Mouse (Mus musculus): ENCODE data around the gene Ttc23. TPM values are rescaled to one million over a fixed set of nuclear protein-coding genes. Genes with fewer than 3 reads are reported as not detected.

The Ttc23 gene
- polyA plus RNA-seq, 1 experiment from 2014 or later = 18.6 TPM

- no peaks in the 10 kb centered on the region for H3K27me3 ChIP-seq
- no peak for ATAC-seq
- ChIA-PET CTCF (interaction anchor here (1.4 to 2.8 kb wide), 3 partner anchors 9 to 375 kb away, joined by 3 to 14 read pairs (median 8); no protein-coding TSS in a partner anchor), POLR2A (interaction anchor here (0.6 kb wide), 3 partner anchors 9 to 412 kb away, joined by 3 to 8 read pairs (median 8); no protein-coding TSS in a partner anchor)
- TF ChIP-seq CTCF (IDR thresholded peaks at IDR 0.05) = no peak
- no peak for DNase-seq (ENCODE audit: low read depth, low spot score)
- in situ Hi-C loops (cut with MboI; ENCODE audit: low pct_unique_long_range_greater_than_20kb) = no loop called here
These were observed 28.9 kb upstream of the Ttc23 start for GRCm38 (mm10) chr7:67618316-67618715.

GRCm38 (mm10) chr7:67619836-67620235, 27.4 kb upstream of the Ttc23 start:
- peak; percentile 71 for TF ChIP-seq CTCF (IDR thresholded peaks at IDR 0.05)
- ChIA-PET CTCF (interaction anchor here (0.7 to 2.8 kb wide), 6 partner anchors 10 to 402 kb away, joined by 3 to 14 read pairs (median 6); no protein-coding TSS in a partner anchor), POLR2A (no interaction called here)
- DNase-seq (ENCODE audit: low read depth, low spot score) (no peak), ATAC-seq (no peak)
- H3K27me3 ChIP-seq = no peaks in the 10 kb centered on the region
- in situ Hi-C loops (cut with MboI; ENCODE audit: low pct_unique_long_range_greater_than_20kb) = loop anchor here (5.0 kb wide), 2 partner anchors 73 to 243 kb away; no protein-coding TSS in a partner anchor

DNA sequence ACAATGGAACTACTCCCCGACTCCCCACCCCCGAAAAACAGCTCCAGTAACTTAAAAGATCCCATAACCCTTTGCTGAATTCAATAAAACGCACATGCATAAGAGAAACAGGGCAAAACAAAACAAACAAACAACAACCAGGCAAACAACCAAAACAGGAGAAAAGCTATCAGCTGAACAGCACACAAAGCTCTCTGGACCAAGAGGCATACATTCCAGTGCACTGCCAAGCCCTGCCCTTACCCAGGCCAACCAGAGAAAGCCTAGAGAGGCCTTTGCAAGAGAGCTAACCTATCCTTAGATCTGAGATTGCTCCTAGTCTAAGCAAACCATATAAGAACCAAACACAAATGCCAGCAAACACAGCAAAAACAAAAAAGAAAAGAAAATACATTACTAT, 25.1 kb upstream of the Ttc23 start:
- in situ Hi-C loops (cut with MboI; ENCODE audit: low pct_unique_long_range_greater_than_20kb) = loop anchor here (5.0 kb wide), 2 partner anchors 75 to 245 kb away; no protein-coding TSS in a partner anchor
- no peak for ATAC-seq
- ChIA-PET POLR2A (interaction anchor here (0.9 kb wide), 1 partner anchor 398 kb away, joined by 3 read pairs; no protein-coding TSS in a partner anchor), CTCF (interaction anchor here (1.0 to 1.8 kb wide), 2 partner anchors 8 to 393 kb away, joined by 4 to 7 read pairs; no protein-coding TSS in a partner anchor)
- DNase-seq (ENCODE audit: low read depth, low spot score) = no peak
- no peaks in the 10 kb centered on the region for H3K27me3 ChIP-seq
- no peak for TF ChIP-seq CTCF (IDR thresholded peaks at IDR 0.05)

DNA sequence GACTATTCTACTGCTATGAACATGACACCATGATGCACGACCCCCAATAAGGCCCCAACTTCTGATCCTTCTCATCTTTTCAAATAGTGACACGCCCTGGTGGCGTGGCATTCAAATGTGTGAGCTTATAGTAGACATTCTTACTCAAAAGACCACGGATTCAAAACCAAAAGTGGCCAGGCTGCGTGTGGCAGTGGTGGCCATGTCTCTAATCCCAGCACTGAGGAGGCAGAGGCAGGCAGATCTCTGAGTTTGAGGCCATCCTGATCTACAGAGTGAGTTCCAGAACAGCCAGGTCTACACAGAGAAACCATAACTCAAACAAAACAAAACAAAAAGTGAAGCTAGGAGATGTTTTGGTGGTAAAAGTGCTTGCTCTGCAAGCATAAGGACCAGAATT, 20.5 kb upstream of the Ttc23 start:
- no peak for TF ChIP-seq CTCF (IDR thresholded peaks at IDR 0.05)
- in situ Hi-C loops (cut with MboI; ENCODE audit: low pct_unique_long_range_greater_than_20kb) = no loop called here
- ATAC-seq = no peak
- DNase-seq (ENCODE audit: low read depth, low spot score) = no peak
- ChIA-PET CTCF (interaction anchor here (2.5 to 3.5 kb wide), 2 partner anchors 77 to 383 kb away, joined by 8 to 14 read pairs; no protein-coding TSS in a partner anchor), POLR2A (interaction anchor here (0.7 kb wide), 1 partner anchor 77 kb away, joined by 3 read pairs; no protein-coding TSS in a partner anchor)
- H3K27me3 ChIP-seq = no peaks in the 10 kb centered on the region

DNA sequence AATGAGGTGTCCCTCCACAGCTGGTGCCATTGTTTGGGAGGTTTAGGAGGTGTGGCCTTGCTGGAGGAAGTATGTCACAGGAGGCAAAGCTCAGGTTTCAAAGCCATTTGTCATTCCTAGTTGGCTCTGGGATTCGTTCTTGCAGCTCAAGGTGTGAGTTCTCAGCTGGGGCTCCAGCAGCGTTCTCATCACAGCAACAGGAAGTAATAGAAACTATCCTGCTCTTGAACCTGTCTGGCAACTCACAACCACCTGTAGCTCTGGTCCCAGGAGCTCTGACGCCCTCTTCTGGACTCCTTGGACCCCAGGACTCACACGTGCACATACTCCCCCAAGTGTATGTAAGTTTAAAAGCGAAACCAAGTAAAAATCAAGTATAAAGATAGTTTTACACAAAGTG, 17.5 kb upstream of the Ttc23 start:
- in situ Hi-C loops (cut with MboI; ENCODE audit: low pct_unique_long_range_greater_than_20kb) = loop anchor here (5.0 to 10.0 kb wide), 3 partner anchors 387 to 915 kb away; partner anchors contain the start of gene Adamts17

DNA sequence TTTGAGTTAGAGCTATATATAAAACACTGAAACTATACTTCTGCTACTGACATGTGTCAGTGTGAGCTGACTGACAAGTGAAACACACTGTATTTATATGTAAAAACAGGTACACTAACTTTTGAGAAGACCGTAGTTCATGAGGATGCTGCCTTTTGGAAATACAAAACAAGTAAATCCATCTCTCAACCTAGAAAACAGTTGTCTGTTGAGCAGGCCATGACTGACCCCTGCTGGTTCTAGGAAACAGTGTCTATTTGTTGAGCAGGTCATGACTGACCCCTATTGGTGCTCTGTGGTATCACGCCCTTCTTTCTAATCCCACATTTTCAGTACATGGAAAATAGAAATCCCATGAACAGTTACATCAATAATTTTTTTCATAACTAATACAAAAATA, 16.4 kb upstream of the Ttc23 start:
- no peaks in the 10 kb centered on the region for H3K27me3 ChIP-seq
- DNase-seq (ENCODE audit: low read depth, low spot score) (no peak), ATAC-seq (peak; percentile 69)
- CTCF ChIA-PET = interaction anchor here (0.7 to 7.8 kb wide), 23 partner anchors 8 to 789 kb away, joined by 3 to 58 read pairs (median 4); no protein-coding TSS in a partner anchor
- TF ChIP-seq CTCF (IDR thresholded peaks at IDR 0.05) = peak; percentile 98
- POLR2A ChIA-PET = interaction anchor here (1.0 kb wide), 1 partner anchor 413 kb away, joined by 5 read pairs; no protein-coding TSS in a partner anchor
- in situ Hi-C loops (cut with MboI; ENCODE audit: low pct_unique_long_range_greater_than_20kb) = loop anchor here (5.0 to 10.0 kb wide), 3 partner anchors 389 to 916 kb away; partner anchors contain the start of gene Adamts17

More for the DNA sequence above, 17.5 kb upstream of the Ttc23 start:
- TF ChIP-seq CTCF (IDR thresholded peaks at IDR 0.05) = no peak
- ATAC-seq (no peak), DNase-seq (ENCODE audit: low read depth, low spot score) (no peak)
- no peaks in the 10 kb centered on the region for H3K27me3 ChIP-seq
- ChIA-PET CTCF (interaction anchor here (1.0 to 7.8 kb wide), 14 partner anchors 9 to 788 kb away, joined by 3 to 58 read pairs (median 4); no protein-coding TSS in a partner anchor), POLR2A (no interaction called here)

- peak; percentile 58 for TF ChIP-seq CTCF (IDR thresholded peaks at IDR 0.05)
- POLR2A ChIA-PET = no interaction called here
- CTCF ChIA-PET = interaction anchor here (0.8 to 7.8 kb wide), 7 partner anchors 127 to 433 kb away, joined by 3 to 58 read pairs (median 3); partner anchors contain the start of gene Synm
- in situ Hi-C loops (cut with MboI; ENCODE audit: low pct_unique_long_range_greater_than_20kb) = loop anchor here (5.0 to 10.0 kb wide), 3 partner anchors 390 to 918 kb away; partner anchors contain the start of gene Adamts17
- H3K27me3 ChIP-seq = no peaks in the 10 kb centered on the region
- DNase-seq (ENCODE audit: low read depth, low spot score) = no peak
- ATAC-seq = no peak
These were observed 14.8 kb upstream of the Ttc23 start for GRCm38 (mm10) chr7:67632380-67632779.

DNA sequence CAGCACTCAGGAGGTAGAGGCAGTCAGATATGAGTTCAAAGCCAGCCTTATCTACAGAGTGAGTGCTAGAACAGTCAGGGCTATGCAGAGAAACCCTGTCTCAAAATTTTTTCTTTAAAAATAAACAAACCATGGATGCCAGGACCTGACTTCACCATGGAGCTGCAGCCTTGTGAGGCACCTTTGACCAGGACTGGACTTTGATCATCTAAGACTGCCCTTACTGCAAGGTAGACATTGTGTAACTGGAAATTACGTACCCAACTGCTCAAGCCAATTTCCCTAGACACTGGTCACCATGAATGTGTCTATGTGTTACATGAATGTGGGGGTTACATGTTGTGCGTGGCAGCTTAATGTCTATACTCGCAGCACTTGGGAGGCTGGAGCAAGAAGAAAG, 13.0 kb upstream of the Ttc23 start:
- CTCF ChIA-PET = interaction anchor here (7.8 kb wide), 1 partner anchor 391 kb away, joined by 58 read pairs; no protein-coding TSS in a partner anchor
- ATAC-seq = no peak
- H3K27me3 ChIP-seq = no peaks in the 10 kb centered on the region
- no peak for DNase-seq (ENCODE audit: low read depth, low spot score)
- TF ChIP-seq CTCF (IDR thresholded peaks at IDR 0.05) = no peak
- in situ Hi-C loops (cut with MboI; ENCODE audit: low pct_unique_long_range_greater_than_20kb) = loop anchor here (5.0 to 10.0 kb wide), 3 partner anchors 392 to 919 kb away; partner anchors contain the start of gene Adamts17
- POLR2A ChIA-PET = no interaction called here

DNA sequence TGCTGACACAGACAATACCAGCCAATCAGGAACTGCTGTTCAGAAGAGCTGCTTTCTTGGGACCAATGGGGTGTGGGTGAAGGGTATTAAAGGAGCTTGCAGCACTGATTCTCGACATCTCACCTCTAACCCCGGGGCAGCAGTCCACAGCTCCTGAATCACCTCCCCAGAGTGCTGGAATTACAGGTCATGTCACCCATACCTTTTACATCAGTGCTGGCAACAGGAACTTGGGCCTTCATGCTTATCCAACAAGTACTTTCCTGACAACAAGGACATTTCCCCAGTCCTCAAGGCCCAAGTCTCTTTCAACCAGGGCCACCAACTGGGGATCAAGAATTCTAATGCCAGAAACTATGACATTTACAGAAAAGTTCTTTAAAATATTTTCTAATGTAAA, 11.0 kb upstream of the Ttc23 start:
- ChIA-PET POLR2A (no interaction called here), CTCF (interaction anchor here (0.7 to 7.8 kb wide), 2 partner anchors 10 to 393 kb away, joined by 4 to 58 read pairs; no protein-coding TSS in a partner anchor)
- no peak for ATAC-seq
- no peaks in the 10 kb centered on the region for H3K27me3 ChIP-seq
- DNase-seq (ENCODE audit: low read depth, low spot score) = no peak
- no peak for TF ChIP-seq CTCF (IDR thresholded peaks at IDR 0.05)
- in situ Hi-C loops (cut with MboI; ENCODE audit: low pct_unique_long_range_greater_than_20kb) = loop anchor here (10.0 kb wide), 2 partner anchors 801 to 921 kb away; partner anchors contain the start of gene Adamts17

GRCm38 (mm10) chr7:67639006-67639405, 8.2 kb upstream of the Ttc23 start:
- POLR2A ChIA-PET = no interaction called here
- CTCF ChIA-PET = interaction anchor here (0.9 kb wide), 1 partner anchor 9 kb away, joined by 3 read pairs; no protein-coding TSS in a partner anchor
- no peak for ATAC-seq

More at GRCm38 (mm10) chr7:67639006-67639405, 8.2 kb upstream of the Ttc23 start:
- no peak for TF ChIP-seq CTCF (IDR thresholded peaks at IDR 0.05)
- no peaks in the 10 kb centered on the region for H3K27me3 ChIP-seq
- in situ Hi-C loops (cut with MboI; ENCODE audit: low pct_unique_long_range_greater_than_20kb) = loop anchor here (10.0 kb wide), 2 partner anchors 804 to 924 kb away; partner anchors contain the start of gene Adamts17
- DNase-seq (ENCODE audit: low read depth, low spot score) = no peak

Measured in Patski (cell line).